Mouse (Mus musculus): Measurements from ENCODE around the gene Ccdc159. TPM values are rescaled to one million over a fixed set of nuclear protein-coding genes. Genes with fewer than 3 reads are reported as not detected.

Gene Ccdc159
- polyA plus RNA-seq, 1 experiment from 2014 or later: 2.2 TPM

DNA sequence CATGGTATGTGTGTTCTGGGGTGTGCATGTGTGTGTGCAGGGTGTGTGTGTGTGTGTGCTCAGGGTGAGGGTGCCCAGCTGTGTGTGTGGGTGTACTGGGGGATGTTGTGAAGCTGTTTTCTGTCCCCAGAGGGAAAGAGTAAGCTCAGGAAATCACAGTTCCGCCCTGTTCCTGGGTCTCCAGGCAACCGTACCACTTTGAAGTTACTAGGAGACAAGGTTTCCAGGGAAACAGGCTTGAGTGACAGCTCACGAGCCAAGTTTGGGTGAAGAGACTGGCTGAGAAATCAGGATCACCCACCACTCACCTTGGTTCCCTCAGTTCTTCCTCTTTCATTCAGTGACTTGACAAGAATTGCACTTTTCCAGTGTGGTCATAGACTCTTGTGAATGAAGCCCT is 26.3 kb downstream of the Ccdc159 start:
- DNase-seq (ENCODE audit: low spot score) (no peak), ATAC-seq (replicated peaks; ENCODE audit: low FRiP score) (no peak)
- Histone ChIP-seq H3K4me3 (ENCODE audit: low read depth, low read length) (no peak overlapping the region), H3K27me3 (replicated peaks; ENCODE audit: control insufficient read depth, insufficient read depth, low read length) (0 out of 2 replicates have a peak, but pooled peaks cover 2% of the 10 kb centered on the region), H3K9me3 (ENCODE audit: control insufficient read depth, low read length) (no peaks in the 10 kb centered on the region), H3K27ac (ENCODE audit: low read depth, low read length) (no peak overlapping the region), H3K4me2 (no peak overlapping the region), H3K36me3 (ENCODE audit: control insufficient read depth, insufficient read depth, low read length) (peaks cover 4% of the 10 kb centered on the region; the same call in 1 of the 2 replicates), H3K4me1 (replicated peaks; ENCODE audit: control insufficient read depth, insufficient read depth, low read length) (peaks cover 4% of the 10 kb centered on the region), H3K9ac (ENCODE audit: low read depth, low read length) (no peak overlapping the region)
- WGBS: 19% methylated on average over 3 of the region's 3 CpGs

DNA sequence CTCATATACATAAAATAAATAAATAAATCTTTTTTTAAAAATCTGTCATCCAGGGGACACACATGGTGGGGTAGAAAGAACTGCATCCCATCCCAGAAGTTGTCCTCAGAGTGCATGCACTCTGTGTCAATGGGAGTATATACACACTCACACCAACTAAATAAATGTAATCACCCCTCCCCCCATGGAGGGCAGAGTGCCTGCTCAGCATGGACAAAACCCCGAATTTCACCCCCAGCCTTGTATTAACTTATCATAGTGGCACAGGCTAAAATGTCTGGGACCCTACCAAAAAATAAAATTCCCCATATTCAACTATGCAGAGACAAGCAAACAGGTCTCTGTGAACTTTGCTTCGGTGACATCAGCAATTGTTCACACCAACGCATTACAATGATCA is 27.4 kb downstream of the Ccdc159 start:
- H3K36me3 ChIP-seq (ENCODE audit: control insufficient read depth, insufficient read depth, low read length): peaks cover 12% of the 10 kb centered on the region; the same call in 1 of the 2 replicates
- peak overlapping the region; percentile 69 for H3K4me2 ChIP-seq
- no peak for DNase-seq (ENCODE audit: low spot score)
- H3K4me3 ChIP-seq (ENCODE audit: low read depth, low read length): no peak overlapping the region
- H3K27me3 ChIP-seq (replicated peaks; ENCODE audit: control insufficient read depth, insufficient read depth, low read length): no peaks in the 10 kb centered on the region
- no peaks in the 10 kb centered on the region for H3K9me3 ChIP-seq (ENCODE audit: control insufficient read depth, low read length)
- WGBS: 69% methylated on average over 3 of the region's 3 CpGs
- no peak overlapping the region for H3K9ac ChIP-seq (ENCODE audit: low read depth, low read length)
- no peak overlapping the region for H3K27ac ChIP-seq (ENCODE audit: low read depth, low read length)
- H3K4me1 ChIP-seq (replicated peaks; ENCODE audit: control insufficient read depth, insufficient read depth, low read length): peaks cover 5% of the 10 kb centered on the region
- no peak for ATAC-seq (replicated peaks; ENCODE audit: low FRiP score)

DNA sequence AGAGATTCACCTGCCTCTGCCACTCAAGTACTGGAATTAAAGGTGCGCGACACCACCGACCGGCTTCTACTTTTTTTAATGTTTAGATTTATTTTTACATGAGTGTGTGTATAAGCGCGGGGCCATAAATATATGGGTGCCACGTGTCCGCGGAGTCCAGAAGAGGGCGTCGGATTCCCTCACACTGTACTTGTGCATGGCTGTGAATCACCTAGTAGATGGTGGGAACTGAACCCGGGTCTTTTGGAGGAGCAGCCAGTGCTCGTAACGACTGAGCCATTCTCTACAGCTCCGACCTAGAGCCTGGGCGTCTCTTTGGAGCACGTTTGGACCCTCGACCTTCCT is 27.9 kb downstream of the Ccdc159 start:
- Histone ChIP-seq H3K9me3 (ENCODE audit: control insufficient read depth, low read length) (no peaks in the 10 kb centered on the region), H3K9ac (ENCODE audit: low read depth, low read length) (peak overlapping the region; percentile 75), H3K4me1 (replicated peaks; ENCODE audit: control insufficient read depth, insufficient read depth, low read length) (peaks cover 10% of the 10 kb centered on the region), H3K36me3 (ENCODE audit: control insufficient read depth, insufficient read depth, low read length) (peaks cover 17% of the 10 kb centered on the region; the same call in 1 of the 2 replicates), H3K4me2 (peak overlapping the region; percentile 69), H3K27me3 (replicated peaks; ENCODE audit: control insufficient read depth, insufficient read depth, low read length) (no peaks in the 10 kb centered on the region), H3K4me3 (ENCODE audit: low read depth, low read length) (peak overlapping the region; percentile 65), H3K27ac (ENCODE audit: low read depth, low read length) (peak overlapping the region; percentile 78)
- WGBS: 1% methylated on average over 18 of the region's 18 CpGs
- ATAC-seq (replicated peaks; ENCODE audit: low FRiP score) (peak; percentile 71), DNase-seq (ENCODE audit: low spot score) (no peak)

DNA sequence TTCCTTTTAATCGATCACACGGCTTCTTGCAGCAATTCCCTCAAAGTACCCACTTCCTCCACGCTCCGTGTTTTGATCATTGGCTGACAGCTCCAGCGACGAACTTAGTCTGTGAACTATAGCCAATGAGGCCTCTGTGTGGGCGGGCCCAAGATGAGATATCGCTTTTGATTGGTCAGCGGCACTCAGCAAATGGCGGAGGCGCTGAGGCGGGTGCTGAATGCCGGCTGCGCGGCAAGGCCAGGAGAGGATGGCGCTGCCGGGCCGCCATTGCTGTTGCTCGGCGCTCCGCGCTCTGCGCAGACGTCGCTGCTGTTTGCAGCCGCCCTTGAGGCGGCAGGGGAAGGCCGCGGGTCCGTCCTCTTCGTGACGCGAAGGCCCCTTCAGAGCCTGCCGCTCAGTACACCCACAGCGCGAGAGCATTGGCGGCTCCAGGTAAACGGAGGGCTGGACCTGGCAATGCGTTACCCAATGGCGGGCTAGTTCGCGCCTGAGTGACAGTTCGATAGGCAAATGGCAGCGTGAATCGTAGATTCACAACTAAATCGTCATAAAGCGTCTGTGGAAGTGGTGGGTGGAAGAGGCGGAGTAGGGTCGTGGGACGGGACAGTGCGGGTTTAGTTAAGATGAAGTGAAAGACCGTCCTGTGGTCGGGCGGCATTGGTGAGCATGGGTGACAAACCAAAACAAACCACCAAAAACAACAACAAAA is 28.5 kb downstream of the Ccdc159 start, which contains the start of gene Swsap1:
Swsap1 (plus strand) TSS at position 186 of the 712 bp plus-strand sequence.
- Histone ChIP-seq H3K36me3 (ENCODE audit: control insufficient read depth, insufficient read depth, low read length) (peaks cover 19% of the 10 kb centered on the region), H3K27ac (ENCODE audit: low read depth, low read length) (peak within 1 kb of the TSS; percentile 84), H3K4me1 (replicated peaks; ENCODE audit: control insufficient read depth, insufficient read depth, low read length) (peaks cover 16% of the 10 kb centered on the region), H3K27me3 (replicated peaks; ENCODE audit: control insufficient read depth, insufficient read depth, low read length) (peaks cover 3% of the 10 kb centered on the region), H3K4me2 (peak within 1 kb of the TSS; percentile 69), H3K9ac (ENCODE audit: low read depth, low read length) (peak within 1 kb of the TSS; percentile 75), H3K9me3 (ENCODE audit: control insufficient read depth, low read length) (no peaks in the 10 kb centered on the region), H3K4me3 (ENCODE audit: low read depth, low read length) (peak within 1 kb of the TSS; percentile 65)
- WGBS: under 1% methylated on average over 54 of the region's 54 CpGs
- ATAC-seq (replicated peaks; ENCODE audit: low FRiP score) (peak; percentile 94), DNase-seq (ENCODE audit: low spot score) (peak; percentile 95)

DNA sequence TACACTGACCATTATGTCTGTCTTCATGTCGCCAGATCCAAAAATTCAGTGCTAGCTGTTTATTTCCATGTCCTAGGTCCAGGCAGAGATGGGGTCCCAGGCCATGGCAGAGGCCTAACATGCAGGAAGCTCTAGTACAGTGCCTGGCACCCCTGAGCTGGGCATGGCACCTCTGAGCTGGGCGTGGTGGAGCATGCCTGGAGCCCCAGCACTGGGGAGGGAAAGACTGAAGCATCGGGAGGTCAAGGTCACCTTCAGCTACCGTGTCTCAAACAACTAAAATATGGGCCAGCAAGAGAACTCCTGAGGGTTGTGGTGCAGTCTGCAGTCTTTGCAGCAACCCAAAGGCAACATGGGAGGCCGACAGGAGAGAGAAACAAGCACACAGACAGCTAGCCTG is 31.1 kb downstream of the Ccdc159 start:
- WGBS: 78% methylated on average over 5 of the region's 5 CpGs
- Histone ChIP-seq H3K4me2 (peak overlapping the region; percentile 1; the same call in 1 of the 2 replicates), H3K27ac (ENCODE audit: low read depth, low read length) (peak overlapping the region; percentile 54), H3K9me3 (ENCODE audit: control insufficient read depth, low read length) (no peaks in the 10 kb centered on the region), H3K9ac (ENCODE audit: low read depth, low read length) (no peak overlapping the region), H3K36me3 (ENCODE audit: control insufficient read depth, insufficient read depth, low read length) (peaks cover 23% of the 10 kb centered on the region), H3K4me3 (ENCODE audit: low read depth, low read length) (no peak overlapping the region), H3K4me1 (replicated peaks; ENCODE audit: control insufficient read depth, insufficient read depth, low read length) (peaks cover 24% of the 10 kb centered on the region), H3K27me3 (replicated peaks; ENCODE audit: control insufficient read depth, insufficient read depth, low read length) (peaks cover 16% of the 10 kb centered on the region)
- ATAC-seq (replicated peaks; ENCODE audit: low FRiP score): no peak
- no peak for DNase-seq (ENCODE audit: low spot score)

DNA sequence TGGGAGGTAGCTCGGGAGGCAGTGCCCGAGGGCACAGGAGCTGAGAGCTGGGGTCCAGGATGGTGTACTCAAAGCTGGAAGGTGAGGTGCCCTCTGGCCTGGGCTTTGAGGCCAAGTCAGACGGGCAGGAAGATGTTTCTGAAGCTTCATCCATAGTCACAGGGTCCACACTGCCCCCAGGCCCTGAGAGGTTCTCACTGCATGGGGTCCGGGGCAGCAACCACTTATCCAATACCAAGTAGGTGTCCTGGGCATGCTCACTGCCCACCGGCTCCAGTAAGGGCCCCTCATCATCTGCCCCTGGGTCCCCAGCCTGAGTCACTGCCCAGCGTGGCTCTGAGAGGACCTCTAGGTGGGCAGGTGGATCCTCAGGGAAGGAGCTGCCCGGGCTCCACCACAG is 32.0 kb downstream of the Ccdc159 start:
- DNase-seq (ENCODE audit: low spot score): no peak
- H3K4me2 ChIP-seq: peak overlapping the region; percentile 91
- H3K27me3 ChIP-seq (replicated peaks; ENCODE audit: control insufficient read depth, insufficient read depth, low read length): peaks cover 16% of the 10 kb centered on the region
- H3K4me1 ChIP-seq (replicated peaks; ENCODE audit: control insufficient read depth, insufficient read depth, low read length): peaks cover 29% of the 10 kb centered on the region
- peak overlapping the region; percentile 27; the same call in 1 of the 2 replicates for H3K4me3 ChIP-seq (ENCODE audit: low read depth, low read length)
- ATAC-seq (replicated peaks; ENCODE audit: low FRiP score): no peak
- H3K9ac ChIP-seq (ENCODE audit: low read depth, low read length): no peak overlapping the region
- H3K9me3 ChIP-seq (ENCODE audit: control insufficient read depth, low read length): no peaks in the 10 kb centered on the region
- H3K27ac ChIP-seq (ENCODE audit: low read depth, low read length): peak overlapping the region; percentile 54
- H3K36me3 ChIP-seq (ENCODE audit: control insufficient read depth, insufficient read depth, low read length): peaks cover 23% of the 10 kb centered on the region
- 82% methylated on average over 7 of the region's 7 CpGs for WGBS

DNA sequence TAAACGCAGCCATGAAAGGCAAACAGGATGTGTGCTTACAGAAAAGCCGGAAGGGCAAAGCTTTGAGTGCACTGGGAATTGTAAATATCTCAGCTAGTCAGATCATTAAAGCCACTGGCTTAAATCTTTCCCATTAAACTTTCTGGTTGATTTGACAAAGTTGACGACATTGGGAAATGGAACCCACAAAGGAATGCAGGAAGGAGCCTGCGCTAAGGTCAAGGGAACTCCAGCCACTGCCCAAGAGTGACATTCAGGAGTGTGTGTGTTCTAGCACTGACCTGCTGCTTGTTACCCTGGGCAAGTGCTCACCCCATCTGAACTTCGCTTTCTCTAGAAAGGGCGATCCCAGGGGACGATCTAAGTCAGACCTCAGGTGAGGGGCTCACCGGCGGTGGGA is 32.9 kb downstream of the Ccdc159 start:
- Histone ChIP-seq H3K4me1 (replicated peaks; ENCODE audit: control insufficient read depth, insufficient read depth, low read length) (peaks cover 25% of the 10 kb centered on the region), H3K4me2 (peak overlapping the region; percentile 91), H3K9me3 (ENCODE audit: control insufficient read depth, low read length) (no peaks in the 10 kb centered on the region), H3K27me3 (replicated peaks; ENCODE audit: control insufficient read depth, insufficient read depth, low read length) (peaks cover 16% of the 10 kb centered on the region), H3K36me3 (ENCODE audit: control insufficient read depth, insufficient read depth, low read length) (peaks cover 23% of the 10 kb centered on the region), H3K4me3 (ENCODE audit: low read depth, low read length) (peak overlapping the region; percentile 82), H3K9ac (ENCODE audit: low read depth, low read length) (peak overlapping the region; percentile 90), H3K27ac (ENCODE audit: low read depth, low read length) (peak overlapping the region; percentile 98)
- DNase-seq (ENCODE audit: low spot score): no peak
- WGBS: 65% methylated on average over 9 of the region's 9 CpGs
- ATAC-seq (replicated peaks; ENCODE audit: low FRiP score): no peak

DNA sequence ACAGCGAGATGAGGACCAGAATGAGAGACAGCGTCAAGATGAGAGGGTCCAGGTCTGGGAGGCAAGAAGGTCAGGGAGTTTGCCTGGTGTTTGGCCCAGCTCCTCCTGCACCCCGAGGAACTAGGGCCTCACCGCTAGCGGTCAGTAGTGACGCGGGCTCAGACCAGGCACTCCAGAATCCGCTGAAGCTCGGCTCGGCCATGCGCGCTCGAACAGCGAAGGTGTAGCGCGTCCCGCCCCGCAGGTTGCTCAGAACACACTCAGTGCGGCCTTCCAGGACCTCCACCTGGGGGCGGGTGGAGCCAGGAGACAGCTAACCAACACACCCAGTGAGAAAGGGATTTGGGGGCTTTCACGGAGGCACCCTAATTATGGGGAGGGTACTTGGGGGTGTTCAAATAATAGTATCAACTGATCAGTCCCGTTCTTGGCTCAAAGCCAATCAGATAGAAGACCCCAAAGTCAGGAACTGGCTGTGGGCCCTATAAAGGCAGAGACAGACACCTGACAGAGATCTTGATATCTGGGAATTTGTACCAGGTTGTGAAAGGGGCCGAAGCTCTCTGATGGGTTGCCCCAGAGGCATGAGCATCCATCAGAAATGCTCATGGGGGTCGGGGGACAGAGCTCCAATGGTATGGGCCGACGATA is 33.4 kb downstream of the Ccdc159 start:
- no peak for DNase-seq (ENCODE audit: low spot score)
- Histone ChIP-seq H3K4me2 (peak overlapping the region; percentile 91), H3K4me3 (ENCODE audit: low read depth, low read length) (peak overlapping the region; percentile 82), H3K9ac (ENCODE audit: low read depth, low read length) (peak overlapping the region; percentile 90), H3K27ac (ENCODE audit: low read depth, low read length) (peak overlapping the region; percentile 98), H3K36me3 (ENCODE audit: control insufficient read depth, insufficient read depth, low read length) (peaks cover 23% of the 10 kb centered on the region), H3K27me3 (replicated peaks; ENCODE audit: control insufficient read depth, insufficient read depth, low read length) (peaks cover 16% of the 10 kb centered on the region), H3K9me3 (ENCODE audit: control insufficient read depth, low read length) (no peaks in the 10 kb centered on the region), H3K4me1 (replicated peaks; ENCODE audit: control insufficient read depth, insufficient read depth, low read length) (peaks cover 25% of the 10 kb centered on the region)
- 26% methylated on average over 26 of the region's 26 CpGs for WGBS
- no peak for ATAC-seq (replicated peaks; ENCODE audit: low FRiP score)
